Mouse (Mus musculus) kidney, adult 8-10 months (tissue): ENCODE results near the gene Cntnap1.
"Not testable (repeated sequence)": the region's sequence is repeated elsewhere in the genome, so short reads cannot be mapped to it uniquely, and the experiment has no call there.

Experiments used
- DNase-seq, 2 experiments: peaks; one replicate each; pipeline ENCODE4 v3.0.0; 2022

Gene Cntnap1

DNA sequence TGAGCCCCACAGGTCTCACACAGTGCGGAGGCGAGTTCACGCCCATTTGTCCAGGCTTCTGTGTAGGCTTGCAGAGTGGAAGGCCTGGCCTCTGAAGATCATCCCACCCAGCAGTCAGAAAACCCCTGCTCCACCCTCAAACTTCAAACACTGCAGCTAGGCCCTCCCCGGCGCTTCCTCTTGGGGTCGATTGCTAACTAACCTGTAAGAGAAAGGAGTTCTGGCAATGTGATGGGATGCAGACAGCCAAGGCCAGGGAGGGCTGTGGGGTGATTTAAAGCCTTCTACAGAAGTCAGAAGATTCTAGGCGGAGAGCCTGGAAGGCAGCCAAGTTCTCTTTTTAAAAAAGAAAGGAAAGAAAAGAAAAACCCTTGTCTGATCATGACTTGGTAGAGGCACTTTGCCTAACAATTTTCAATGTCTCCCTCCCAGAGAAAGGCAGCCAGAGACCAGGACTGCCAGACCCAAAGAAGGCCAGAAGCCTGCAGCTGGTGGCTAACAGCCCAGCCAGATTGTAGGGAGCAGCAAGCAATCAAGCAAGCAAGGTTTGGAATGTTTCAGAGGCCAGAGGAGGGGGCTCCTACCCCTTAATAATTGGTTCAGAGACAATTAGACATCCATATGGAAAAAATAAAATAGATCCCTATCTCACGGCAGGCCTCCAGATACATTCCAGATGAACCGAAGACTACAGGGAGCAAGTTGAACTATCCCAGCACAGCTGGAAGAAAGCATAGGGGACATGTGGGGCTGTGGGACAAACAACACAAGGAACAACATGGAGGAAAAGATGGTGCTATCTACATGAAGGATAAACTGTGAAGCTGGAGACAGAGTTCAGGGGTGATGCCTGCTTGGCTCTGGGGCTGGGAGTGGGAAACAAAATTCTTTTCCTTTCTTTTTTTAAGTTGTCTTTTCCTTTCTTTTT, 20.9 kb upstream of the Cntnap1 start:
- no peak for DNase-seq

DNA sequence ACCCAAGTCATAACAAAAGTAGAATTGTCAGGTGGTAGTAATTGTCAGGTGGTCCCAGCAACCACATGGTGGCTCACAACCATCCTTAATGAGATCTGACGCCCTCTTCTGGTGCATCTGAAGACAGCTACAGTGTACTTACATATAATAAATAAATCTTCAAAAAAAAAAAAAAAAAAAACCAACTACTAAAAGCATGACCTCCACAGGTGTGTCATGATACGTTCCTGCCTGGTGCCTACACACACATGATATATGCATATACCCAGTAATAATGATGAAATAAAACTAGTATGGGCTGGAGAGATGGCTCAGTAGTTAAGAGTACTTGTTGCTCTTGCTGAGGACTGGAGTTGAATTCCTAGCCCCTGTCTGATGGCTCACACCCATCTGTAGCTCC, 19.3 kb upstream of the Cntnap1 start:
- no peak for DNase-seq

DNA sequence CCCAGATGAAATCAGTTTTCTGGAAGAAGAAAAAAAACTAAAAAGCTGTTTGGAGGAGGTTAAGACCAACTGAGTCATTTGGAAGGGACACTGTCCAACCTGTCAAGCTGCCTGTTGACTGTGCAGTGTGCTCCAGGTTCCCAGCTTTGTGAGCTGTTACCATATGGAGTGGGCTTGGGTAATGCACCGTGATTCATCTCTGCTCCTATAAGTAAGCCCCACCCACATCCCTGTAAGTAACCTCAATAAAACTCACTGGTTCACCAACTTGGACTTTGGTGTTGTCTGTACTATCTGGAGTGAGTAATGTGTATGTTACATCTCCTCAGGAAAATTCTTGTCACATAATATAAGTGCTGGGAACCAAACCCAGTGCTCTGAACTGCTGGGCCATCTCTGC, 17.5 kb upstream of the Cntnap1 start:
- DNase-seq: no peak

DNA sequence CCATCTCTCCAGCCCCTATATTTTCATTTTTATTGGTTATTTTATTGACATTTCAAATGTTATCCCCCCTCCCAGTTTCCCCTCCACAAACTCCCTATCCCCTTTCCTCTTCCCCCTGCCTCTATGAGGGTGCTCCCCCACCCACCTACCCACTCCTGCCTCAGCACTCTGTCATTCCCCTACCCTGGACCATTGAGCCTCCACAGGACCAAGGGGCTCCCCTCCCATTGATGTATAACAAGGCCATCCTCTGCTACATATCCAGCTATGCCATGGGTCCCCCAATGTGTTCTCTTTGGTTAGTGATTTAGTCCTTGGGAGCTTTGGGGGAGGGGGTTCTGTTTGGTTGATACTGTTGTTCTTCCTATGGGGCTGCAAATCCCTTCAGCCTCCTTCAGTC, 15.7 kb upstream of the Cntnap1 start:
- DNase-seq: no peak

DNA sequence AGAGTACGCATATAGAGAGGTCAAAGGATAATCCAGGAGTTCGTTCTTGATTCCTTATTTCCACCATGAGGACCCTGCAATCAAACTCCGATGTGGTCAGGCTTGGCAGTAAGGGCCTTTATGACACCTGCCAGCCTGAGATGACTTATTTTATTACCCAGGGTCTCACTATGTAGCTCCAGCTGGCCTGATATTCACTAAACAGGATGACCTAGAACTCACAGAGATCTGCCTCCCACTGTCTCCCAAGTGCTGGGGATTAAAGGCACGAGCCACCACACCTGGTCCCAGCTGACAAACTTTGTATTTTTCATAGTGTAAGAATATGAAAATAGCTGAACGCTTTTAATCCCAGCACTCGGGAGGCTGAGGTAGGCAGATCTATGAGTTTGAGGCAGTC, 15.2 kb upstream of the Cntnap1 start:
- DNase-seq: no peak

DNA sequence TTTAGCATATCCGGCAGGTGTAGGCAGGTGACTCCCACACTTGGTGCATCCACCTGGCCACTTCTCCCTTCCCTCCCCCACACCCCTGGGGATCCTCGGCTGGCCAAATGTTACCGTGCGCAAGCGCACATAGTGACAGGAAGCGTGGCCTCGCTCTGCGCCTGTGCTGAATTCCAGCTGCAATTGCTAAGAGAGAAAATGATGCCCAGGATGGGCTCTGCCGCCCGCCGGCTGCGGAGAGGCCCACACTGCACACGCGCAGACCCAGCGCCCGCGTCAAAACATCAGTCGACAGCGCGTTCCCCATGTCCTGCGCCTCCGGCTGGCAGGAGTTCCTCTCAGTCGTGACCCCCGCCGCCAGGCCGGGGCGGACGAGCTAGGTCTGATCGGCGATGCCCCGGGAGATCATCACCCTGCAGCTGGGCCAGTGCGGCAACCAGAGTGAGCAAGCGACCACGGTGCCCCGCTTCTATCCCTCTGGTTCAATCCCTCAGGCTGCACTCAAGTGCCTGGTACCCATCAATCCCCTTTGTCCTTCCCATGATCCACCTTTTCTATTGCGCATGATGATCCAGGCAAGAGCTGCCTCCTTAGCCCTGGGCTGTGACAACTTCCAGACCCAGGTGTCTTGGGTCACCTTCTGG, 14.5 kb upstream of the Cntnap1 start, which contains the start of gene Tubg2:
Tubg2 (plus strand) TSS at position 180 of the 644 bp plus-strand sequence.
- DNase-seq: no peak

DNA sequence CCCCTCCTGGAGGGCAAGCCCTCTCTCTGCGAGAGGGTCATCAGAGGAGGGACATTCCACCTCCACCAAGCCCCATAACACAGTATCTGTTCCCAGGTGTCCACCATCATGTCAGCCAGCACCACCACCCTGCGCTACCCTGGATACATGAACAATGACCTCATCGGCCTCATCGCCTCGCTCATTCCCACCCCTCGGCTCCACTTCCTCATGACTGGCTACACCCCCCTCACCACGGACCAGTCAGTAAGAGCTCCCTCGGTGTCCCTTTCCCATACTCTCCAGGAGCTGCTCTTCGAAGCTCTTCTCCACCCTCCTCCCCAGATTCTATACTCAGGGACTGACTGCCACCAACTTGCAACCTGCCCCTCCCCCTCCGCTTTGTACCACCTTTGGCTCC, 10.2 kb upstream of the Cntnap1 start:
- DNase-seq: not testable (repeated sequence)

DNA sequence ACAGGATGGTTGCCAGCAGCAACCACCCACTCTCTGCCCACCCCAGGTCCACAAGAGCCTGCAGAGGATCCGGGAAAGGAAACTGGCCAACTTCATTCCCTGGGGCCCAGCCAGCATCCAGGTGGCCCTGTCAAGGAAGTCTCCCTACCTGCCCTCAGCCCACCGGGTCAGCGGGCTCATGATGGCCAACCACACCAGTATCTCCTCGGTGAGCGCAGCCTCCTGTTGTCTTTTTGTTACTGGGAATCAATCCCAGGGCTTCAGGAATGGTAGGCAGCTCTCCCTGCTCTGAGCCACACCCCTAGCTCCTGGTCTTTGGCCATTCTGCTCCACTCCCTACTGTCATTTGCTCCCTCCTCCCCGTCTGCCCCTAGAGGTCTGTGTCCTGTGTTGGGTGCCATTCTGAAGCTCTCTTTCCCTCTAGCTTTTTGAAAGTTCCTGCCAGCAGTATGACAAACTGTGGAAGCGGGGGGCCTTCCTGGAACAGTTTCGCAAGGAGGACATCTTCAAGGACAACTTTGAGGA, 9.3 kb upstream of the Cntnap1 start:
- DNase-seq: not testable (repeated sequence)

DNA sequence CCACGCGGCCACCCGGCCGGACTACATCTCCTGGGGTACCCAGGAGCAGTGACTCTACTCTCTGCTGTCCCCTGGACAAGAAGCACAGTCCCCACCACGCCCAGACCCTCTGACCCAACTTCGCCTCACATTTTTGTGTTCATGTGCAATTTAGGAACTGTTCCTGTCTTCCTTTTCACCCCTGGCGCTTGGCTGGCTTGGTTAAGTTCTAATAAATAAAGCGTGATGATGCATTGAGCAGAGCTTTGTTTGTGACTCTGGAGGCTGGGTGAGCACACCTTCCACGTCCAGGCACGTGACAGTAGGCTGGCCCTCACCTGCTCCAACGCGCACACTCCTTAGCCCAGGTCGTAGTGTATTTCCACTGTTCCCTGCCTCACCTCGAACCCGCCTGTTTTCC, 8.8 kb upstream of the Cntnap1 start:
- DNase-seq: no peak

DNA sequence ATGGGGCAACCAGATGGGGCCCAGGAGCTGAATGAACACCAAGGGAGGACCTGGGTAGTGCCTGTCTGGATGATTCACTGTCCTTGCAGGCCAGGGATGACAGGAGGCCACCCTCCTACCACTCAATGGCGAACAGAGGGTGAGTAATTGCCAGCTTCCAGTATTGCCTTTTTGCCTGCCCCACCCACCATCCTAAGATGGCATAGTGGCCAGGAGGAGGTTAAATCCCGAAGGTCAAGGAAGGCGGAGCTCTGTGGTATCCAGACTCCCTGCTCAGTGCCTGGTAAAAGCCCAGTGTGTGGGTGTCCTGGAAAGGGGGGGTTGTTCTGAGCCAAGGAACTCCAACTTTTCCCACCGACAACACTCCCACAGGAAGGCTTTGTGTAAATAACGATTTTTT, 8.0 kb upstream of the Cntnap1 start:
- DNase-seq: no peak

DNA sequence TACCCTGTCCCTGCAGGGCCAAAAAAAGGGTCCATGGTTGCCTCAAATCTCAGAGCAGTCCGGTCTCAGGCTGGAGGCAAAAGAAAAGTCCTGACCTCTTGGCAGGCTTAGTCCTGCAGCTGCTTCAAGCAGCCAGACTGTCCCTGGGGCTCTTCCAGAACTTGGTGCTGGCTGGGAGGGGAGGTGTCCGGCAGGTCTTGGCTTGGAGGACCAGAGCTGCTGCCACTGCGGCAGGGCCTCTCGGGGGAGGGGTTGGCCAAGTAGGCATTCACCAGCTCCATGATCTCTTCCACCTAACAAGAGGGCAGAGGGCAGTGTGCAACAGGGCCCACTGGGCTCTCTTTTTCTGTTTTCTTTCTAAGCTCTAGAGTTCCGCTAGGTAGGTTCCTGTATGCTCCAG, 7.6 kb upstream of the Cntnap1 start:
- DNase-seq: peak; percentile 63 to 78

DNA sequence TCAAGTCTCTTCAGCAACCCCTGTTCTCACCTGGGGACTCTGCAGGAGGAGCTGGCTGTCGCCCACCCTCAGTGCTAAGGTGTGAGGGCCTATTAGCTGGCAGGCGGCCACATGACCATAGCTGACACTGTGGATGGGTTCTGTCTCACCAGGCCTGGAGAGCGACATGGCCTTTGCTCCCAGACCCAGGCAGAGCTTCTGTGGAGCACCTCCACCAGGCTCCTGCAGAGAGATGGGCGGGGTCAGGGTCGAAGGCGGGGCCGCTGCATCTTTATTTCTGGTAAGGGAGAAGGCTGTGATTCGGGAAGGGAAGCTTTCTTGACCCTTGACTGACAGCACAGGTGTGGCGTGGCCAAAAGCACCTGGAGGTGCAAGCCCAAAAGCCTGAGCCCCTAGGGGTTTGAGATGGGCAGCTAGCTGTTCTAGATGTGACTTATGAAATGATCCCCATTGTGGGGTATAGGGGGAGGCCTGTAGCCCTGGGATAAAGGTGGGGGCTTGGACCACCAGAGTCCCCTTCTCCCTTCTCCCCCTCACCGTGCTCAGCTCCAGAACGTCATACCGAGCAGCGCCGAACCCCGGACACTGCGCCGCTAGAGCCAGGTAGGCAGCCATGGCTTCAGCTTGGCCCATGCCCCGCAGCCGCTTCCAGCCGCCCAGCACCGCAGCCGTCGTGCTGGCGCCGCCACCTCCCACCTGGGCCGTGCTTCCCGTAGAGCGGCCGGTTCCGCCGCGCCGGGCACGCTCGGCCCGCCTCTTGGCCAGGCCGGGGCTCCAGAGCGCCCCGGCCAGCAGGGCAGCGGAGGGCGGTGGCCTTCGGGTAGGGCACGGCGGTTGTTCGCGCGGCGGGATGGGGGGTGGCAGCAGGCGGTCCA, 6.6 kb upstream of the Cntnap1 start:
- DNase-seq: peak; percentile 54 to 64

DNA sequence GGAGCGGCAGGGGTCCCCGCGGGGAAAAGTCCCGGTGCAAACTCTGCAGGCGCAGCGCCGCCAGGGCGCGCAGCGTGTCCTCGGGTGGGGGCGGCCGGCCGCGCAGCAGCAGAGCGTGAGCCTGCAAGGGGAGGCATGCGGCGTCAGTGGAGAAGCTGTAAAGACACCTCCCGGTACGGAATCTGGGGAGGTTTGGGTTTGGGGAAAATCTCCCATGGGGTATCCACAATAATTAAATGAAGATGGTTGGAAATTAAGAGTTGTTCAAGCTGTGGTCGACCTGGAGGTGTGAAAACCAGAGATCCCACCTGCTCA, 6.0 kb upstream of the Cntnap1 start:
- no peak for DNase-seq

DNA sequence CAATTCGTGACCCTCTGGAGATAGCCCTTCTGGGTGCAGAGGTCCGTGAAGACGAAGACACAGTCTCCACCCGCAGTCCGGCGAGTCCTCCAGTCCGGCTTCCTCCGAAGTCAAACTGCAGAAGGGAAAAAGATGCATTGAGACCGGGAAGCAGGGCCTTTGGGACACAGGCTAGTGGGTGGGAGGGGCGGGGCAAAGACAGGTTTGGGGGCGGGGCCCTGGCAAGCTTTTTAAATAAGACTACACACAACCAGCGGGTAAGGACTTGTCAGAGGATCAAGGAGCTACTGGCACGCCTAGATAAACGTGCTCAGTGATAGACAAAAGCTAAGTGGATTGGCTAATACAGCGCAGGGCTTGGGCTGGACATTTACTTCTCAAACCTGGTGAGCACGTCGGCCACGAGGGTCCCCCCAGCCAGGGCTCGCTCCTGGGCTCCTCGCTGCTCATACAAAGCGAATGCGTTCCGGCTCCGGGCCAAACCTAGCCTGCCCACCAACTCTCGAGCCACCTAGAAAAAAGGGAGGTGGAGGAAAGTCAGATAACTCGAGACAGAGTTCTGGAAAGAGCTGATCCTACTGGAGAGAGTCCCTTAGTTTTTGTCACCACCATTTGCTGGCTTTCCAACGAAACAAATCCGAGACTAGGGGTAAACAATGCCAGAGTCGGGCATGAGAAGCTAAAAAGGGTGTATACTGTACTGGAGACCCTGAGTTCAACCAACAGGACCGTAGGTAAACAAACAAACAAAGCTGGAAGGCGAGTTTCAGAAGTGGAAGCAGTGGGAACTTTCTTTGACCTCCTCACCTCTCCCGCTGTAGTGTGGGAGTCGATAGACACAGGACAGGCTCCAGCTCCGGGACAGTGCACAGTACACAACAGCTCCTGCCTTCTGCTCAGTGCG, 5.4 kb upstream of the Cntnap1 start:
- DNase-seq: no peak

DNA sequence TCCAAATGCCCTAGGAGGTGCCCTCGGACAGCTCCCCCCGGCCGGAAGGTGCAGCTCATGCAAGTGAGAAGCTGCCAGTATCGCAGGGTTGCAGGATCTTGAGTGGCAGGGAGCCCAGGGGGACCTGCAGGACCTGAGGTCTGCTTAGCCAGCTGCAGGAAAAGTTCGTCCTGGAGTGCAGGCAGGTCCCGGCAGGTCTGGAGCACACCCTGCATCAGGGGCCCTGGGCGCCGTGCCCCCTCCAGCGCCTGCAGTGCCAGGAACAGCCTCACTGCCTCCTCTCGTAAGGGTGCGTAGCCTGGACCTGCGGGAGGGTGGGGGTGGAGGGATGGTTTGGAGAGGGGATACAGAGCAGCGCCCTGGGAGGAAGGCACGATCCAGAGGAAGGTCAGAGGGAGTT, 4.0 kb upstream of the Cntnap1 start:
- no peak for DNase-seq

DNA sequence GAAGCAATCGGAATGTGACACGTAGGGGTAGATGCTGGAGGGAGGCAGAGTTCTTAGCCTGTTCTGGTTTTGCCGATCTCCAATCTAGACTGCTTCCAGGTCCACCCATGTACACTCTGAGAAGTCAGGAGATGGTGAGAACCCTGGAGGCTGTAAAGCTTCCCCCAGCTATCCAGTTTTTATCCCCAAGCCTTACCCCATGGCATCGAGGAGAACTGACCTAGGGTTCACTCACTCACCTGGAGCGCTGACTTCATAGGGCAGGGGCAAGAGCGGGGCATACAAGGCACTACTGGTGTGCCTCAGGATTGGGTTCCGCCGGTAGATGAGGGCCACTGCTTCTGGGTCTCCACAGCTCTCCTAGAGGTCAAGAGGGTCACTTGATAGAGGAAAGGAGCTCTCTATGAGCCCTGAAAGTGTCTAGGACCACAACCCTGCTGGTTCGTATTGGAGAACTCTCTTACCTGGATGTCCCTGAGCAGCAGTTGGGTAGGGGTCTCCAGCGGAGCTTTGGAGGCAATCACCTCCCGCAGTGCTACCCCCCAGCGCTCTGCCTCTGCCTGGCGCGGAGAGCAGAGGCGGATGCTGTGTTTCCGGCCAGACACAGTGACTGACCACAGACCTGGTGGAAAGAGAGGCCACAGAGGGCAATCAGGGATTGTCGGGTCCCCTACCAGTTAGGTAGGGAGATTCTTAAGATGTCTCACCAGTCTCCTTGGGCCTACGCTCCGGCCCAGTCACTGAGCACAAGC, 2.9 kb upstream of the Cntnap1 start:
- DNase-seq: no peak

DNA sequence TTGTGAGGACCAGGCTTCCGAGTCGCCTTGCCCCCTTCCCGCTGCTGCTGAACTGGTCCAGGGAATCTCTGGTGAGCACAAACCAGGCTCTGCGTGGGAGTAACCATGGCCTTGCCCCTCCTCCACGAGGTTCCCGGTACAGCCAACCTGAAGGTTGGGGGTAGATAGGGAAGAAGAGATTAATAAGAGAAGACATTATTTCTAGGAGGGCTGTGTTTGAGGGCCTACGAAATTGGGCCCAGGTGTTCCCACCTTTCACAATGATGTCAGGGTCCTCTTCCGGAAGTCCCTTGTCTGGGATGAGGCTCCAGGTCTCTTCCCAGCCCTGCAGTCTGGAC, 2.4 kb upstream of the Cntnap1 start:
- no peak for DNase-seq

DNA sequence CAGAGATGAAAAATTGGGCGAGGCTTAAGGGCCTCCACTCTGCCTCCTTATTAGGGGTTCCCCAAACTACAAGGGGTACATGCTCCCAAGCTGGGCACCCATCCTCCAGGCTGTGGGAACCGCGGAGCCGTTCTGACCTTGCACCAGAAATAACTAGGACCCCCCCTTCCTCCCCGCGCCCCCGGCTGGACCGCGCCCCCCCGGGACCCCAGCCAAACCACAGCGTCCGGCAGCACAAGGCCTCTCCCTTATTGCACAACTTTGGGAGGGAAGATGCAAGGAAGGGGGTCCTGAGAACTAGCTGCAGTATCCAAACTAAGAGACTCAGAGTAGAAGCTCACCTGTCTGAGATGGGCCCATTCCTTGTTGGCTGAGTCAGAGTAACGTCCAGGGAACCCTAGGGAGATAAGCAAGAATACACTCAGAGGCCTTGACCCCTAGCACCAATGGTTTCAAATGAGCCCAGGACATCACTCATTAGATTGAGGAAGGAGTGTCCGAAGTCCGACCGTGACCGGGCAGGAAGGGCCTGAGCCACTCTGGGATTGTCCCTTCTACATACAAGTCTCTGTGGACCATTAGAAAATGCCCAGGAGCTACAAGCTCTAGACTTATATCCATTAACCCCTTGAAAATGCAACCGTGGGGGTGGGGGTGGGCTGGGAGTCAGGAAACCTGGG, 1.9 kb upstream of the Cntnap1 start:
- DNase-seq: no peak

DNA sequence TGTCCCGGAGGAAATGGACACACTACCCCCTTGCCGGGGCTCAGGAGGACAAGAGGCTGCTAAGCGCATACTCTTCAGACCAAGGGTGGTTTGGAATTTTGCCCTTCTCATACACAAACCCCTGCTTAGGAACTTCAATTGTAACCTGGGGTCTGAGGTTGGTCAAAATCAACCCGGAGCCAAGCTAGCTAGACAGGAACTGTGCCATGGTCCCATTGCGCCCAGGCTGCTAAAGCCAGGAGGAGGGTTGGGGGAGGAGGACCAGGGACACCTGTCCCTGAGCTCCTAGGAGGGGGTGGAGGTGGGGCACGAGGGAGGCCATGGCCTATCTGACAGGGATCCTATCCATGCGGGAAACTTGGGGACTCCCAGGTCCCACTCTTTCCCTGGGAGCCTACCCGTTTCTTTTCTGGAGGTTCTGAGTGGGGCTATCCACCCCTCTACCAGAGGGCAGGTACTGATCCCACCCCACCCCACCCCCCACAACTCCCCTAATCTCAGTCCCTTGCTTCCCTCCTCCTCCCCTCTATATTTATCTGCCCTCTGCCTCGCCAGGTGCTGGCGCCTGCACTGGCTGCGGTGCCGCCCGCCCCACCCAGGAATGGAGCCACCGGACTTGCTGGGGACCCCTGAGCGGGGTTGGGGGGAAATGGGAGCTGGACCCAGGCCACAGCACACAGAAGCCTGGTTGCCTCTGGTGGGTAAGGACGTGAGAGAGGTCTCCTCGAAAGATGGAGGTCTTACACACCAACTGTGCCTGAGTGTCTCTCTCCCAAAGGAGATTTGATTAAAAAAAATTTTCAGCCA, 819 bp upstream of the Cntnap1 start:
- no peak for DNase-seq
